Mouse (Mus musculus): ENCODE results near the gene Etnk1.

DNA sequence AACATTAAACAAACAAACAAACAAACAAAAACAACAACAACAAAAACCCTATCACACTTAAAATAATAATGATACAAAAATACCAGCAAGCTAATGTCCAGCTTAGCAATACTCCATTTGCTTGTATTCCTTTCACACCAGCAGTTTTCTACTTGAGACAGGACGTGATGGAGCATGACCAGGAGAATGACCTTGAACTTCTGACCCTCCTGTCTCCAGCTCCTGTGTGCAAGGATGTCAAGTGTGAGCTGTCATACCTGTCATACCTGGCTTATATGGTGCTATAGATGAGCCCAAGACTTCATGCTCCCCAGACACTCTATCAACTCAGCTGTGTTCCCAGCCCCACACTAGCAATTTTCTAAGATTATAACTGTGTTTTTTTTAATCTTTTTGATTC is 11.0 kb upstream of the Etnk1 start:
- TF ChIP-seq CTCF (IDR thresholded peaks at IDR 0.05; ENCODE audit: low read depth, low read length) (no peak), POLR2A (IDR thresholded peaks at IDR 0.05; ENCODE audit: borderline replicate concordance, low read depth, low read length) (no peak)

Measured in bone marrow macrophage, adult 2 months (primary cell).